Mouse (Mus musculus): ENCODE measurements around the gene Slc39a13.

Gene Slc39a13

GRCm38 (mm10) chr2:91088987-91089386, 18.8 kb upstream of the Slc39a13 start:
- DNase-seq (ENCODE audit: low spot score), result no peak

- no peak for DNase-seq (ENCODE audit: low spot score)
Observed at GRCm38 (mm10) chr2:91087453-91087852, 17.2 kb upstream of the Slc39a13 start.

GRCm38 (mm10) chr2:91086392-91087237, 16.4 kb upstream of the Slc39a13 start:
- DNase-seq (ENCODE audit: low spot score), result no peak

DNA sequence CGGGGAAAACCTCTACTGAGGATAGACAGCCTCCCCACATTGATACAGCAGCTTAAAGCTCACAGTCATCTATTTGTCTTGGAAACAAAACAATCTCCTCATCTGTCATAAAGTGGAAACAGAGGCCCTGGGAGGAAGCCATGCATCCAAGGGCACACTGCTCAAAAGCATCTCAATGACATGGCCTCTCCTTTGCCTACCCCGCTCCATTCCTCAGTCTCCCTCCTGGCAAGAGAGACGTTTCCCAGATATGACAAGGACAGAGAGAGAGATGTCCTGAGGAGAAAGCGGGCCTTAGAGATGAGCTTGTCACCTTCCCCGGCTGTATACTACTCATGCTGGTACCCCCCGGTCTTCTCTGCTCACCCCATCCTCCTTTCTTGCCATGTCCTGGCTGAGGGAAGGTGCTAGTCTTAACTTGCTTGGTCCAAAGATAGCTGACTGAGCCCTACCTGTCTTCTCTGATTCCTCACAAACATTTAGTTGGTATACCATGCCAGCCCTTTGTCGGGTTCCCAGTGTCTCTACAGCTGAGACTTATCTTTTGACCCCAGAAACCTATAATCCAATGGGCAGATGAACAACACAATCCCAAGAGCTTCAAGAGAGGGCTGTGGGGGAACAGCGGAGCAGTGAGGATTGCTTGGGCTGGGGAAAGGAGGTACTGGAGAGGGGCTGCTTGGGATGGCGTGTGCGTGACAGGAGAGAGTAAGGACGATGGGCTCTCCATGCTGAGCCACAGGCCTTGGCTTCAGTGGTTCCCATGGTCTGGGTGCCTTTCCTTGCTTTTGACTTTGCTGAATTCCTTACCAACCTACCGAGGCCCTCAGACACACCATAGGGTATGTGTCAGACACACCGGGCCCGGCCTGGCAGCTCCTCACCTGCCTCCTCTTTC, 15.5 kb upstream of the Slc39a13 start:
- DNase-seq (ENCODE audit: low spot score), result no peak

GRCm38 (mm10) chr2:91084179-91084820, 14.1 kb upstream of the Slc39a13 start:
- DNase-seq (ENCODE audit: low spot score), result no peak

- no peak for DNase-seq (ENCODE audit: low spot score)
Observed at GRCm38 (mm10) chr2:91083366-91083940, 13.2 kb upstream of the Slc39a13 start.

DNA sequence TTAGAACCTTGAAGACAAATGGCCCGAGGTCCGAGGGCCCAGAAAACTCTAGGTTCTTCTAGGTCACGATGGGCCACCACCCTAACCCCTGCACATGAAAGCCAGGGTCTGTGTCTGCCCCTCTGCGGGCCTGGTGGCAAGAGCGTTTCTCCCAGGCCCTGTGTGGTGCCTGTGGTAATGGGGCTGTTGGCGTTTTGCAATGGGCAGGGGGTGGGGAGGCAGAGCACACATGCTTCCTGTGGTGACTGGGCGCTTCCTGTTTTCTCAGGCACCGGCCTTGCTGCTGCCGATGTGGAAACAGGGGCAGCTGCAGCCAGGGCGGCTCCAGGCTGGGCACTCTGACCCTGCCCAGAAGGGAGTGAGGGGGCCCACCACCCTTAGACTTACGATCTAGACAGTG, 12.6 kb upstream of the Slc39a13 start:
- DNase-seq (ENCODE audit: low spot score), result no peak

DNA sequence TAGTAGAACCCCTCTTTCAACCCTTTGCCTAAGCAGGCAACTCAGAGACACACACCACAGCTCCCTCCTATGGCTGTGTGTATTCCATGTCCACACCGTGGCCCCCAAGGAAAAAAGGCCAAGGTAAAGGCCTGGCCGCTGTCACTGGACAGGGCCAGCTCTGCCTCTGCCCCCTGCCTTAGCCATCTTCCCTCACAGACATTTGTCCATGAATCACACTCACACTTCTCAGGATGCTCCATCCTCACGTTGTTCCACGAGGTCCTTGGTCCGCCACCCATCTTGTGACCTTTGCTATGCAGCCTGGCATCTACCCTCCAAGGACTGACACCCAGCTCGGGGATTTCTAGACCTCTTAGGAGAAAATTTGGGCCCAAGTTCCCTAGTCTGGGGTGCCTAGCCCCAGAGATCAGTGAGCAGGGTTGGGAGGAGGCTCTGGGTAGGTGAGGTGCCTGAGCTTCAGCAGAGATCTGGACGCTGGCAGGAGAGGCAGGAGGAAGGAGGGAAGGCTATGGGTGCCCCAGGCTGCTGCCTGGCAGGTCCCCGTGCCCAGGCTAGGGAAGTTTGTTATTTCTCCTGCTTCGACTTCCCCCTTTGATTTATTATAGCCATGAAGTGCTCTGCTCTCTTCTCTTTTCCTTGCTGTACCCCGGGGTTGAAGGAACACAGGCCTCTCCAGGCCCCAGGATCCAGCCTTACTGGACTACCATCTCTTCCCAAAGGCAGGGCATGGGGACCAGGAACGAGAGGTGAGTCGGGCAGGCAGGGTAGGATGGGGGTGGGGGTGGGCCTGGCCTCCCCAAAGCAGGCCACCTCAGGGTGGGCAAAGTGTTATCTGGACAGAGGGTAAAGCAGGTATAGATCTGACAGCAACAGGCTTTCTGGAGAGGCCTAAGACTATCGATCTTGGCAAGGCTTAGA, 11.8 kb upstream of the Slc39a13 start, which contains the start of gene Spi1:
Spi1 (plus strand) TSS at position 616 of the 921 bp plus-strand sequence.
- no peak for DNase-seq (ENCODE audit: low spot score)

DNA sequence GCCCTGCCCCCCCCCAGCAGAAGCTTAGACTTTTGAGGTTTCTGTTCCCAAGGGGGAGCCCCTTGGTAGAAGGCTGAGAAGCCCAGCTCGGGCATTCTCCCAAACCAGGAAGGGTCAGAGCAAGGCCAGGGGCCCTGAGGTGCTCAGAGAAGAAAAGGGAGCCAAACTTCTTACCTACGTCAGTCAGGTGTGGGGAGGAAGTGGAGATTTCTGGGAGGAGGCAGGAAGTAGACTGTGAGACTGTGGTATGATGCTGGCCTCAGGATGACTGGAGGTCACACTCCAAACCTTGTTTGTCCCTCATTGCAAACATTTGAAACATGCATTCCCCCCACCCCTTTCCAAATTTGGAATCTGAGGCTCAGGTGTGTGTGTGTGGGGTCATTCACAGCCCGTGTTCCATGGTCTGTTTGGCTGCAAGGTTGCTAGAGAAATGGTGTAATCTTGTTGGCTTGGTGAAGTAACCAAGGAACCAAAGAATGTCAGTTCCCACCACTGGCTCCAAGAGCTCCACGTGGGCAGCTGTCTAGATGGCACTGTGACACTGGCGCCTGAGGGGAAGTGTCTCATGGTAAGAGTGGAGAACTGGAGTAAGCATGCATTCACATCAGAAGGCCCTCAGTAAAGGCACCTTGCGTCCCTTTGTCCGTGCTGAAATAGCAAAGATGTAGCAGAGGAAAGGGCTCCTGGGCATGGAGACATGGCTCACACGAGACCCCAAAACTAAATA, 10.7 kb upstream of the Slc39a13 start:
- no peak for DNase-seq (ENCODE audit: low spot score)

- DNase-seq (ENCODE audit: low spot score), result no peak
Observed at GRCm38 (mm10) chr2:91079026-91079384, 8.8 kb upstream of the Slc39a13 start.

GRCm38 (mm10) chr2:91078314-91079025, 8.3 kb upstream of the Slc39a13 start:
- no peak for DNase-seq (ENCODE audit: low spot score)

- DNase-seq (ENCODE audit: low spot score), result no peak
Observed at GRCm38 (mm10) chr2:91077957-91078313, 7.7 kb upstream of the Slc39a13 start.

- DNase-seq (ENCODE audit: low spot score), result no peak
Observed at GRCm38 (mm10) chr2:91072092-91072491, 1.9 kb upstream of the Slc39a13 start.

GRCm38 (mm10) chr2:91071059-91071458, 842 bp upstream of the Slc39a13 start:
- no peak for DNase-seq (ENCODE audit: low spot score)

DNA sequence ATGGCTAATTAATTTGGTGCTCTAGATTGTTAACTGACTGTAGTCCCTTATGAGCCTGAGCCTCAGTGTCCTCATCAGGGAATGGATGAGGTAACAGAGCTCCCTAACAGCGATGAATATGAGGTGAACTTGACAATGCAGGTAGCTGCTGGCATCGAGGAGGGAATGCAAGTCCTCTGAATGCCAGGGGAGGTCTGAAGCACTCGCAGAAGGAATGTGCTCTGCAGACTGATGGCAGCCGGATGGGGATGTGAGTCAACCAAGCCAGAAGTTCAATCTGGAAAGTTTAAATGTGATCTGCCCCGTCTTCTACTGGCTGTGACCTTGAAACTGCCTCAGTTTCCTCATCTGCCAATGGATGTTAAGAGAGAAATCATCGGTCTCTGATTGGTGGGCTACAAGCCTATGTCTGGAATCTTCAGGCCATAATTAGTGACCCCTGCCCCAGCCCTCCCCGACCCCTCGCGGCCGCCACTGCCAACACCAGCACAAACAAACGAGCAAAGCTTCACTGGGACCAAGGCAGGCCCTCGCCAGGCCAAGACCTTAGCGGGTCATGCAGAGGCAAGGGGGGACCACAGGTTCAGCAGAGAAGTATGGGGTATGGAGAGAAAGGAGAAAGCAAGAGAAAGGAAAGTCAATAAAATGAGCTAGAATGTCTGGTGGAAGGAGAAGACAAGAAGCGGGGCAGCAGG, 764 bp downstream of the Slc39a13 start:
- no peak for DNase-seq (ENCODE audit: low spot score)

- DNase-seq (ENCODE audit: low spot score), result no peak
Observed at GRCm38 (mm10) chr2:91068872-91069165, 1.4 kb downstream of the Slc39a13 start.

DNA sequence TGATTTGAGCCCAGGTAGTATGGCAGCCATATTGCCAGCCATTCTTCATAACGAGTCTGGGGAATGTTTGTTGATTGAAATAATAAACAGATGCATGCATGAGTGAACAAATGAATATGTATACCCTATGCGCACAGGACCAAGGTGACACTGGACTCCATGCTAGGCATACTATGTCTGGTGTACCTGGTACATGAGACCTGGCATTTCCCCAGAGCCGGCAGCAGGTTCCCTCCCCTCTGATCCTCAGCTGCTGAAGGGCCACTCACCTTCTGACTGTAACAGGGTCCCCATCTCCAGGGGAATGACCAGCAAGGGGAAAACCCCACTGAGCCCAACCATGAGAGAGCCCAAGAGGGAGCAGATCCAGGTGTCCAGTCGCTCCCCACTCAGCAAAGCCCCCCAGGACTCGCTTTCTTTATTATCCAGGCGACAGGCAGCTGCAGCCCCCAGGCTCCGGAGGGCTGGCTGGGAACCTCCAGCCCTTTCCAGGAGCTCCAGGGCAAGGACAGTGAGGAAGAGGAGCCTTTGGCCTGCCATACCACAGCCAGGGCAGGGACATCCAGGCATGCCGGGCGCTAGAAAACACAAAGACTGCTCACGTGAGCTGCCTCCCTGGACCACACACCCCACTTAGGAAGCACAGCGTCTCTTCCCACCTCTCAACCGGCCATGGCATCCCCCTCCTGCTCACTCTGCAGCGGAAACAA, 1.9 kb downstream of the Slc39a13 start:
- no peak for DNase-seq (ENCODE audit: low spot score)

DNA sequence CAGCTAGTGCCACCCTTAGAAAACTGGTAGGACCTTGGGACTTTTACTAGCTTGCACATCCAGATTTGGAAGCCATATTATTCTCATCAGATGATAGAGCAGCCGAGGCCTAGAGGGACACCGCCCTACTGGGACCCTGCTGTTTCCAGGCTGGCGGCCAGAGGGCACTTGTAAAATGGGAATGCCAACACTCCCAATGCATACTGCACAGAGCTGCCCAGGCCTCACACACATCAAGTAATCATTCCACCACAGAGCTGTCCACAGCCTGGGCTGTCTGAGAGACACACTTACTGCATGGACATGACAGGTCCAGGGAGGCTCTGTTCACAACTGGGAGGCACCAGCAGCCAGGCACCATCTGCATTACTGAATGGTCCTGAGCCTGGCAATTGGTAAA, 3.8 kb downstream of the Slc39a13 start:
- no peak for DNase-seq (ENCODE audit: low spot score)

GRCm38 (mm10) chr2:91065544-91065943, 4.7 kb downstream of the Slc39a13 start:
- DNase-seq (ENCODE audit: low spot score), result no peak
